ENCODE assay signal across 24 mouse cellular contexts in genomic region chr19:41260736-41261135, GRCm38 (mm10). TPM values are rescaled to one million over a fixed set of nuclear protein-coding genes. Genes with fewer than 3 reads are reported as not detected.
DNase-seq lines count a peak whose midpoint lies in the region; ATAC-seq and TF ChIP-seq lines count a peak whose summit lies in the region.
"Had no signal": no experiment of that assay in that cellular context is flagged by ENCODE, and none has a peak within 500 bp of the region (broad histone marks: within the 10 kb centered on the region; RNA-seq: fewer than 3 reads in every experiment).

No protein-coding gene starts in this region.

- no peak for TF ChIP-seq CTCF in liver, adult 2 months (IDR thresholded peaks at IDR 0.05; ENCODE audit: low read depth, low read length)
- no peak for TF ChIP-seq CTCF in stomach, postnatal 0 days (IDR thresholded peaks at IDR 0.05; ENCODE audit: low read depth)

- no peak overlapping the region for H3K9ac ChIP-seq in liver, adult 2 months (ENCODE audit: low read depth, low read length)
- no peak overlapping the region for H3K9ac ChIP-seq in liver, embryonic 11.5 days (ENCODE audit: low read depth, low read length)
- no peak overlapping the region for H3K9ac ChIP-seq in stomach, postnatal 0 days (ENCODE audit: low read length)
- H3K9ac ChIP-seq: forebrain, embryonic 13.5 days; heart, embryonic 13.5 days; hindbrain, embryonic 15.5 days; limb, embryonic 12.5 days had no signal

- H3K36me3 ChIP-seq in liver, adult 2 months (ENCODE audit: control insufficient read depth, insufficient read depth, low read length) = no peaks in the 10 kb centered on the region
- no peaks in the 10 kb centered on the region; the same call in 1 of the 2 replicates for H3K36me3 ChIP-seq in liver, embryonic 11.5 days (ENCODE audit: control insufficient read depth, insufficient read depth, low read length)
- no peaks in the 10 kb centered on the region for H3K36me3 ChIP-seq in stomach, postnatal 0 days (ENCODE audit: control insufficient read depth, insufficient read depth, low read length)
- H3K36me3 ChIP-seq: hindbrain, embryonic 15.5 days had no signal

- TF ChIP-seq EP300 in stomach, postnatal 0 days (optimal IDR thresholded peaks at IDR 0.05) = no peak

- no peak overlapping the region for H3K4me3 ChIP-seq in liver, adult 2 months (ENCODE audit: insufficient read depth, low read depth, low read length)
- H3K4me3 ChIP-seq in liver, embryonic 11.5 days (ENCODE audit: low read depth, low read length) = no peak overlapping the region
- H3K4me3 ChIP-seq in stomach, postnatal 0 days (ENCODE audit: low read depth, low read length) = no peak overlapping the region
- H3K4me3 ChIP-seq: embryonic facial prominence, embryonic 10.5 days; forebrain, embryonic 13.5 days; heart, embryonic 13.5 days; hindbrain, embryonic 15.5 days; limb, embryonic 12.5 days had no signal

- no peaks in the 10 kb centered on the region for H3K9me3 ChIP-seq in liver, embryonic 11.5 days (ENCODE audit: control insufficient read depth, low read length)
- no peaks in the 10 kb centered on the region for H3K9me3 ChIP-seq in stomach, postnatal 0 days (ENCODE audit: control insufficient read depth, low read length)
- H3K9me3 ChIP-seq: embryonic facial prominence, embryonic 10.5 days; forebrain, embryonic 13.5 days; heart, embryonic 13.5 days; hindbrain, embryonic 15.5 days; limb, embryonic 12.5 days had no signal

- no peaks in the 10 kb centered on the region for H3K27me3 ChIP-seq in liver, adult 2 months (ENCODE audit: control insufficient read depth, insufficient read depth, low read length)
- H3K27me3 ChIP-seq in liver, embryonic 11.5 days (replicated peaks; ENCODE audit: control insufficient read depth, insufficient read depth, low read length) = no peaks in the 10 kb centered on the region
- no peaks in the 10 kb centered on the region for H3K27me3 ChIP-seq in stomach, postnatal 0 days (ENCODE audit: control insufficient read depth, insufficient read depth, low read length)
- H3K27me3 ChIP-seq: forebrain, embryonic 13.5 days; heart, embryonic 13.5 days; hindbrain, embryonic 15.5 days; limb, embryonic 12.5 days had no signal

- peak; percentile 77 for DNase-seq in liver, adult 2 months (ENCODE audit: extremely low read depth, low read depth, low spot score)
- no peak for DNase-seq in liver, embryonic 11.5 days (ENCODE audit: low spot score)
- peak; percentile 34 for DNase-seq in kidney, adult 18-20 months
- DNase-seq in kidney, postnatal 10 days = peak; percentile 32
- no peak for DNase-seq in stomach, postnatal 0 days (ENCODE audit: low spot score)
- no peak for DNase-seq in lung, postnatal 14 days
- DNase-seq in cerebellum, postnatal 36 days = no peak
- no peak for DNase-seq in lung, postnatal 36 days
- DNase-seq: adrenal gland, postnatal 36 days; cerebellum, adult 11-12 months; cerebellum, postnatal 14 days; gastrocnemius, postnatal 10 days; heart, adult 18-20 months; lung, adult 2 months; lung, postnatal 4 days; retina, postnatal 1 day; right cerebral cortex, postnatal 4 days; thymus, postnatal 36 days had no signal

- no peak for TF ChIP-seq POLR2A in liver, adult 2 months (IDR thresholded peaks at IDR 0.05; ENCODE audit: extremely low read depth, insufficient read depth, low read length)

- H3K79me2 ChIP-seq in liver, adult 2 months (ENCODE audit: control insufficient read depth, insufficient read depth, low read length) = peaks cover 33% of the 10 kb centered on the region; the same call in 1 of the 2 replicates

- H3K4me2 ChIP-seq in liver, embryonic 11.5 days = no peak overlapping the region
- H3K4me2 ChIP-seq in stomach, postnatal 0 days (replicated peaks; ENCODE audit: low read depth) = peak overlapping the region; percentile 17; the same call in 1 of the 2 replicates
- H3K4me2 ChIP-seq: heart, embryonic 13.5 days; hindbrain, embryonic 15.5 days; limb, embryonic 12.5 days; midbrain, embryonic 11.5 days had no signal

- whole genome bisulfite sequencing in liver, adult 2 months = 40% methylated on average over 3 of the region's 3 CpGs
- 81% methylated on average over 3 of the region's 3 CpGs for WGBS in liver, embryonic 11.5 days
- WGBS in stomach, postnatal 0 days = 60% methylated on average over 3 of the region's 3 CpGs

- peak overlapping the region; percentile 37 for H3K27ac ChIP-seq in liver, adult 2 months (replicated peaks; ENCODE audit: insufficient read depth, low read depth, low read length)
- H3K27ac ChIP-seq in liver, embryonic 11.5 days (ENCODE audit: low read depth, low read length) = no peak overlapping the region
- no peak overlapping the region for H3K27ac ChIP-seq in stomach, postnatal 0 days (replicated peaks)
- H3K27ac ChIP-seq: embryonic facial prominence, embryonic 10.5 days; forebrain, embryonic 13.5 days; heart, embryonic 13.5 days; hindbrain, embryonic 15.5 days; limb, embryonic 12.5 days had no signal

- ATAC-seq in liver, embryonic 11.5 days (replicated peaks; ENCODE audit: low FRiP score) = no peak
- ATAC-seq in stomach, postnatal 0 days (ENCODE audit: low FRiP score, low TSS enrichment) = no peak
- ATAC-seq: forebrain, embryonic 13.5 days had no signal

- H3K4me1 ChIP-seq in liver, adult 2 months (ENCODE audit: control insufficient read depth, insufficient read depth, low read length) = peaks cover 22% of the 10 kb centered on the region
- peaks cover 36% of the 10 kb centered on the region for H3K4me1 ChIP-seq in liver, embryonic 11.5 days (replicated peaks; ENCODE audit: control insufficient read depth, insufficient read depth, low read length)
- no peaks in the 10 kb centered on the region for H3K4me1 ChIP-seq in stomach, postnatal 0 days (replicated peaks; ENCODE audit: control insufficient read depth, insufficient read depth)

RNA-seq across cellular contexts. Expression of gene Tm9sf3, which starts 3.1 kb away (rescaled TPM):
- 138 and 141 TPM in 2 replicates for total RNA-seq in liver, adult 2 months (2014; rRNA removed)
- polyA plus RNA-seq in liver, adult 2 months (2012; rRNA removed) = 41.7 and 47.2 TPM in 2 replicates
- 112 and 134 TPM in 2 replicates for polyA plus RNA-seq in liver, embryonic 11.5 days (2014; fragmentation: Nextera tagmentation; extraction: Ambion mirVana)
- 138 and 143 TPM in 2 replicates for polyA plus RNA-seq in stomach, postnatal 0 days (2015; fragmentation: Nextera tagmentation; extraction: Ambion mirVana)

RNA-seq across cellular contexts. Expression of gene Tll2, which starts 54.1 kb away (rescaled TPM):
- total RNA-seq in liver, adult 2 months (2014; rRNA removed) = not detected in 2 replicates
- polyA plus RNA-seq in liver, adult 2 months (2012; rRNA removed) = not detected in 2 replicates
- not detected in 2 replicates for polyA plus RNA-seq in liver, embryonic 11.5 days (2014; fragmentation: Nextera tagmentation; extraction: Ambion mirVana)
- polyA plus RNA-seq in stomach, postnatal 0 days (2015; fragmentation: Nextera tagmentation; extraction: Ambion mirVana) = 0.06 and 0.27 TPM in 2 replicates

Comparison
In these comparisons a context has a peak if more than half of its experiments do, and no peak if none do; other contexts are left out.
1. DNase-seq: peak in liver, adult 2 months (single experiment), kidney, adult 18-20 months (single experiment) and kidney, postnatal 10 days (single experiment); none in liver, embryonic 11.5 days (single experiment), stomach, postnatal 0 days (single experiment), lung, postnatal 14 days (single experiment), cerebellum, postnatal 36 days (0 of 2) and lung, postnatal 36 days (single experiment).